Mouse (Mus musculus): Measurements from ENCODE around the gene Ubap1. TPM values are rescaled to one million over a fixed set of nuclear protein-coding genes. Genes with fewer than 3 reads are reported as not detected.

The Ubap1 gene
- polyA plus RNA-seq (2012; rRNA removed): 46.7 and 54.4 TPM in 2 replicates

GRCm38 (mm10) chr4:41348584-41349198 is at the start of gene Ubap1:
TSS of gene Ubap1 (plus strand) at chr4:41348996.
- peak; percentile 87 to 95 for DNase-seq (ENCODE audit: extremely low spot score in 1 of 2, low spot score in 1 of 2)

GRCm38 (mm10) chr4:41303671-41304070 is 45.1 kb upstream of the Ubap1 start:
- no peak for DNase-seq (ENCODE audit: extremely low spot score in 1 of 2, low spot score in 1 of 2)

GRCm38 (mm10) chr4:41304302-41304701 is 44.5 kb upstream of the Ubap1 start:
- peak in 1 of 2 experiments; percentile 45 for DNase-seq (ENCODE audit: extremely low spot score in 1 of 2, low spot score in 1 of 2)

- no peak for DNase-seq (ENCODE audit: extremely low spot score in 1 of 2, low spot score in 1 of 2)
Measured at GRCm38 (mm10) chr4:41307406-41307805, 41.4 kb upstream of the Ubap1 start.

GRCm38 (mm10) chr4:41310567-41311563 is 37.9 kb upstream of the Ubap1 start:
- DNase-seq (ENCODE audit: extremely low spot score in 1 of 2, low spot score in 1 of 2): no peak

DNA sequence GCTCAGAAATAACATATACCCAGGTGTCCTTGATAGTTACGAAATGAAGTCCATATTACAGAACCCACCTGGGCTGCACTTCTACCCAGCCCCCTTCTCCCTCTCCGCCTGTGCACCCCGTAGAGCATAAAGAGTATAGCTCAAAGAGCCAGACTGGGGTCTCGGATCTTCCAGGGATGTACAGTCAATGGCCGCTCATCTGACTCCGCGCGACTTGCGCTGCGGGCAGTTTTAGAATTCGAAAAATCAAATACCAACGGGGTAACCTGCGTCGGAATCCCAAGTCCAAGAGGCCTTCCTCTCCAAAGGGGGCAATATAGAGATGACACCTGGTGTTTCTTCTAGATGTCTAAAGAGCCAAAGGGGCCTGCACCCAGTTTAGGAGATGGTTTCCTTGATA is 35.1 kb upstream of the Ubap1 start:
- no peak for DNase-seq (ENCODE audit: extremely low spot score in 1 of 2, low spot score in 1 of 2)

- peak; percentile 92 to 97 for DNase-seq (ENCODE audit: extremely low spot score in 1 of 2, low spot score in 1 of 2)
Measured at GRCm38 (mm10) chr4:41314141-41315129, 34.4 kb upstream of the Ubap1 start, which contains the start of gene Dcaf12. TSS of gene Dcaf12 (minus strand) at chr4:41314889.

GRCm38 (mm10) chr4:41315173-41315572 is 33.6 kb upstream of the Ubap1 start:
- no peak for DNase-seq (ENCODE audit: extremely low spot score in 1 of 2, low spot score in 1 of 2)

- no peak for DNase-seq (ENCODE audit: extremely low spot score in 1 of 2, low spot score in 1 of 2)
Measured at GRCm38 (mm10) chr4:41318267-41318666, 30.5 kb upstream of the Ubap1 start.

- no peak for DNase-seq (ENCODE audit: extremely low spot score in 1 of 2, low spot score in 1 of 2)
Measured at GRCm38 (mm10) chr4:41320971-41321370, 27.8 kb upstream of the Ubap1 start.

GRCm38 (mm10) chr4:41326876-41327275 is 21.9 kb upstream of the Ubap1 start:
- no peak for DNase-seq (ENCODE audit: extremely low spot score in 1 of 2, low spot score in 1 of 2)

- DNase-seq (ENCODE audit: extremely low spot score in 1 of 2, low spot score in 1 of 2): no peak
Measured at GRCm38 (mm10) chr4:41329481-41329880, 19.3 kb upstream of the Ubap1 start.

- no peak for DNase-seq (ENCODE audit: extremely low spot score in 1 of 2, low spot score in 1 of 2)
Measured at GRCm38 (mm10) chr4:41331085-41331484, 17.7 kb upstream of the Ubap1 start.

DNA sequence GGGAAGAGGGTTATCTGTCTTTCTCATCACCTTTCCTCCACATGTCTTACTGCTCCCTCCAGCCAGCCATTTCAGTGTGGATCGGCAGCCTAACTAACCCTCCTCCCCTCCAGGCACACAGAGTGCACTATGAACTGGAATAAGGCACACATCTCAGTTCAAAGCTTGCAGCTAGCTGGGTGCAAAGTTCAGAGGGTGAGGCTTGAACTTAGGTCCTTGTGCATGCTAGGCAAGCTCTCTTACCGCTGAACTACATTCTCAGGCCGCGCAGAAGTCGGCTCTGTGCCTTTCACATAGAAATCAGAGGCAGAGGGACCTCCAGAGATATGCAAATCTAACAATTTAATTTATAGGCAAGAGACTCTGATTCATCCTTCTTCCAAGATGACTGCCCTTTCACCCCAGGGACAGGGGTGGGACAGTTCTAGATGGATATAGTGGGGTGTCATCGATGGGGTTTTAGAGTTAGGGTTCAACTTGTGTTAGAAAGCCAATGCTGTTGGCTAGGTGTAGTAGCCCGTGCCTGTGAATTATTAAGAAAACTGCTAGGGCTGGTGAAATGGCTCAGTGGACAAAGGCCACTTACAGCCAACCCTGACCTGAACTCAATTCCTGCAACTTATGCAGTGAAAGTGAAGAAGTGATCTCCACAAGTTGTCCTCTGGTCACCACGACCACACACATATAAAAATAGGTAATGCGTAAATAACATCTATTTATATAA is 16.9 kb upstream of the Ubap1 start:
- no peak for DNase-seq (ENCODE audit: extremely low spot score in 1 of 2, low spot score in 1 of 2)

DNA sequence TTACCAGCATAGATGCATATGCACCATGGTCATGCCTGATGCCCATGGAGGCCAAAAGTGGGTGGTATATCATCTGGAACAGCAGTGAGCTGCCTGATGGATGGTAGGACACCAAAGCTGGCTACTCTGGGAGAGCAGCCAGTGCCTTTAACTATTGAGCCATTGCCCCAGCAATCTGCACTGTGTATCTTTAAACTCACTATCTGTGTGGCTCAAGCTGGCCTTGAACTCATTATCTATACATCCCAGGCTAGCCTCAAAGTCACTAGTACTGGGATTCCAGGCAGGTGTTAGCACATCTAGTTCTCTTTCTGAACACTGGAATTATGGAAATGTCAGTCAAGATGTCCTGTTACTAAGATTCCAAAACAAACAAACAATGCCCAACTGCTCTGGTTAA is 12.2 kb upstream of the Ubap1 start:
- DNase-seq (ENCODE audit: extremely low spot score in 1 of 2, low spot score in 1 of 2): no peak

- no peak for DNase-seq (ENCODE audit: extremely low spot score in 1 of 2, low spot score in 1 of 2)
Measured at GRCm38 (mm10) chr4:41340912-41341550, 7.8 kb upstream of the Ubap1 start.

GRCm38 (mm10) chr4:41346011-41346410 is 2.8 kb upstream of the Ubap1 start:
- DNase-seq (ENCODE audit: extremely low spot score in 1 of 2, low spot score in 1 of 2): no peak

- DNase-seq (ENCODE audit: extremely low spot score in 1 of 2, low spot score in 1 of 2): no peak
Measured at GRCm38 (mm10) chr4:41347839-41348238, 957 bp upstream of the Ubap1 start.

- no peak for DNase-seq (ENCODE audit: extremely low spot score in 1 of 2, low spot score in 1 of 2)
Measured at GRCm38 (mm10) chr4:41349199-41349591, 399 bp downstream of the Ubap1 start.

All from frontal cortex, adult 2 months (tissue).